Mouse (Mus musculus) adipose tissue, adult 10 weeks (tissue): ENCODE data around the gene Tmem204. TPM values are rescaled to one million over a fixed set of nuclear protein-coding genes. Genes with fewer than 3 reads are reported as not detected.

Experiments used
- polyA plus RNA-seq: library from polyadenylated mRNA; stranded (reverse); fragments of 350-450 nt; fragmentation: Illumina TruSeq; extraction: RNeasy Lipid Tissue Mini Kit (QIAGEN cat#74804); gene quantifications from one replicate; pipeline ENCODE4 v1.2.3, GENCODE M21; 2014; ENCODE audit warnings: low read depth, low replicate concordance

The Tmem204 gene
- polyA plus RNA-seq: 21.5 TPM

DNA sequence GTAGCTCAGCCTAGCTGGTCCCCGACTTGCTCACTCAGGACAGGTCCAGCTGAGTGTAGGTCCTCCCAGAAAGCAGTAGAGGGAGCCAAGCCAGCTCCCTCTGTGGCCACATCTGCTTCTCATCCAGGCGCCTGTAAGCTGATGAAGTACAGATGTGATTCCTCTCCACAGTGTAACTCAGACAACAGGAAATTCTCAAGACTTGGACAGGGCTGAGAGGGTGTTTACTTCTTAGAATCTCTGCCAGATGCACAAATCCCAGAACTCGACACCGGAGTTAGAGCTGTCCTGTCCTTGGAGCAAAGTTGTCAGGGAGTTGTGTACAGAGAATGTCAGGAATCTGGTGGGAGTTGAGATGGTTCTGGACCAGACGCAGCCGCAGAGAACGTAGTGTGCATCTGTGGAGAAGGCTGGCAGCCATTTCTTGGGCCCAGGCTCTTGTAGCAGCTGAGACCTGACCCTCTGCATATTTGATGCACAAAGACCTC lies at the start of gene Tmem204:
Gene Tmem204, minus strand, starts transcription at position 148 of the 488 bp plus-strand sequence.

GRCm38 (mm10) chr17:25120406-25120805 lies 37.0 kb upstream of the Tmem204 start, which contains the start of gene Ptx4:
Ptx4 (plus strand) TSS chr17:25120760.

GRCm38 (mm10) chr17:25115664-25116432 lies 32.5 kb upstream of the Tmem204 start, which contains the start of gene Telo2:
Telo2 (minus strand) TSS chr17:25115967.

DNA sequence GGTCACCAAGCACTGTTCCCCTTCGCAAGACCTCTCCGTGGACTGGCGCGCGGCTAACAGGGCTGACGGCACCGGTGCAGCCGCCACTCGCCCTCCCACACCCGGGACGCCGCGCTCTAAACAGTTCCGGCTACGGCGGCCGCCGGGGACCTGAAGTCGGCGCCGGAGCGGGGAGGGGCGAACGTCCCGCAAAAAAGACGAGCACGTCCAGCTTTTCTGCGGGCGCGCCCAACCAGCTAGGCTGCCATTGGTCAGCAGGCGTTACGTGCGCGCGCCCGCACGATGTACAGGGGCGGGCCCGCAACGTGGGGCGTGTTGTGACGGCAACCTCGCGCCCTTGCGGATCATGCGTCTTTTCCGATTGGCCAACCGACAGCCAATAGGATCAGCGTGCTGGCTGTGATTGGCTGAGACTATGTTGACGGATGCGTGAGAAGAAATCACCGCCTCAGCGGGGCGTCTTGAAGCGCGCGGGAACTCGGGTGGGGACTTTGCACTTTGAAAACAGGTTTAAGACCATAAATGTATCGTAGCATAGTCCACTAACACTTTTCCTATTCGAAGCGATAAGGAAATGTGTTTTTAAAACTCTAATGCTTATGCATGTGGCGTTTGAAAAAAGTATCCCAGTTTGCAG lies 67.6 kb downstream of the Tmem204 start, which contains the start of the genes Cramp1l and Ift140:
Gene Cramp1l, minus strand, starts transcription at position 134 of the 637 bp plus-strand sequence.
Gene Ift140, plus strand, starts transcription at position 431 of the 637 bp plus-strand sequence.

Other genes starting within 250 kb of the Tmem204 start
- gene Hagh, start 243.4 kb downstream of the Tmem204 start, polyA plus RNA-seq: 75.0 TPM
- gene Fahd1, start 233.2 kb downstream of the Tmem204 start, polyA plus RNA-seq: 15.6 TPM
- 11.6 TPM for gene Igfals, start 217.6 kb downstream of the Tmem204 start, polyA plus RNA-seq
- gene Nubp2, start 197.2 kb downstream of the Tmem204 start, polyA plus RNA-seq: 38.1 TPM
- 33.3 TPM for gene Spsb3, start 196.9 kb downstream of the Tmem204 start, polyA plus RNA-seq
- 35.3 TPM for gene Eme2, start 188.5 kb downstream of the Tmem204 start, polyA plus RNA-seq
- 79.8 TPM for gene Mrps34, start 188.5 kb downstream of the Tmem204 start, polyA plus RNA-seq
- gene Nme3, start 187.1 kb downstream of the Tmem204 start, polyA plus RNA-seq: 52.6 TPM
- gene Mapk8ip3, start 146.6 kb downstream of the Tmem204 start, polyA plus RNA-seq: 54.7 TPM
- gene Jpt2, start 122.9 kb downstream of the Tmem204 start, polyA plus RNA-seq: 49.4 TPM
- 15.0 TPM for gene Cramp1l, start 67.8 kb downstream of the Tmem204 start, polyA plus RNA-seq
- gene Ift140, start 67.5 kb downstream of the Tmem204 start, polyA plus RNA-seq: 18.5 TPM
- gene Telo2, start 32.4 kb upstream of the Tmem204 start, polyA plus RNA-seq: 26.1 TPM
- gene Ptx4, start 37.2 kb upstream of the Tmem204 start, polyA plus RNA-seq: not detected
- gene Clcn7, start 49.8 kb upstream of the Tmem204 start, polyA plus RNA-seq: 66.5 TPM
- 0.20 TPM for gene Ccdc154, start 78.9 kb upstream of the Tmem204 start, polyA plus RNA-seq
- 1.1 TPM for gene Gm38655, start 91.9 kb upstream of the Tmem204 start, polyA plus RNA-seq
- 12.7 TPM for gene BC003965, start 101.0 kb upstream of the Tmem204 start, polyA plus RNA-seq
- 13.4 TPM for gene Unkl, start 104.8 kb upstream of the Tmem204 start, polyA plus RNA-seq
- 42.7 TPM for gene Gnptg, start 156.5 kb upstream of the Tmem204 start, polyA plus RNA-seq
- gene Tsr3, start 156.6 kb upstream of the Tmem204 start, polyA plus RNA-seq: 19.2 TPM
- gene Baiap3, start 172.8 kb upstream of the Tmem204 start, polyA plus RNA-seq: 3.1 TPM
- 213 TPM for gene Ube2i, start 191.0 kb upstream of the Tmem204 start, polyA plus RNA-seq
- gene Prss34, start 214.8 kb upstream of the Tmem204 start, polyA plus RNA-seq: 0.43 TPM
- gene Prss28, start 225.1 kb upstream of the Tmem204 start, polyA plus RNA-seq: not detected
- gene Prss29, start 235.1 kb upstream of the Tmem204 start, polyA plus RNA-seq: not detected